Mouse (Mus musculus): ENCODE data around the gene Clec10a. TPM values are rescaled to one million over a fixed set of nuclear protein-coding genes. Genes with fewer than 3 reads are reported as not detected.

Gene Clec10a
- polyA plus RNA-seq, 1 experiment: not detected

GRCm38 (mm10) chr11:70193354-70194285 is 37.6 kb downstream of the Clec10a start:
- Histone ChIP-seq H3K4me3 (ENCODE audit: insufficient read depth, low read depth, low read length) (no peak overlapping the region), H3K27ac (ENCODE audit: insufficient read depth, low read depth, low read length) (no peak overlapping the region), H3K4me1 (ENCODE audit: control insufficient read depth, insufficient read depth, low read length) (no peaks in the 10 kb centered on the region)
- TF ChIP-seq POLR2A (IDR thresholded peaks at IDR 0.05; ENCODE audit: insufficient read depth, low read depth, low read length): no peak
- no peak for TF ChIP-seq CTCF (IDR thresholded peaks at IDR 0.05; ENCODE audit: insufficient read depth, low read depth, low read length)
- 73% methylated on average over 11 of the region's 11 CpGs for WGBS

- no peaks in the 10 kb centered on the region for H3K4me1 ChIP-seq (ENCODE audit: control insufficient read depth, insufficient read depth, low read length)
- 88% methylated on average over 3 of the region's 3 CpGs for WGBS
- TF ChIP-seq CTCF (IDR thresholded peaks at IDR 0.05; ENCODE audit: insufficient read depth, low read depth, low read length): no peak
- TF ChIP-seq POLR2A (IDR thresholded peaks at IDR 0.05; ENCODE audit: insufficient read depth, low read depth, low read length): no peak
- no peak overlapping the region for H3K27ac ChIP-seq (ENCODE audit: insufficient read depth, low read depth, low read length)
- no peak overlapping the region for H3K4me3 ChIP-seq (ENCODE audit: insufficient read depth, low read depth, low read length)
Observed at GRCm38 (mm10) chr11:70198332-70198731, 42.3 kb downstream of the Clec10a start.

GRCm38 (mm10) chr11:70199107-70199506 is 43.1 kb downstream of the Clec10a start:
- Histone ChIP-seq H3K27ac (ENCODE audit: insufficient read depth, low read depth, low read length) (no peak overlapping the region), H3K4me3 (ENCODE audit: insufficient read depth, low read depth, low read length) (no peak overlapping the region), H3K4me1 (ENCODE audit: control insufficient read depth, insufficient read depth, low read length) (no peaks in the 10 kb centered on the region)
- 86% methylated on average over 8 of the region's 8 CpGs for WGBS
- no peak for TF ChIP-seq POLR2A (IDR thresholded peaks at IDR 0.05; ENCODE audit: insufficient read depth, low read depth, low read length)
- no peak for TF ChIP-seq CTCF (IDR thresholded peaks at IDR 0.05; ENCODE audit: insufficient read depth, low read depth, low read length)

- Histone ChIP-seq H3K4me1 (ENCODE audit: control insufficient read depth, insufficient read depth, low read length) (no peaks in the 10 kb centered on the region), H3K4me3 (ENCODE audit: insufficient read depth, low read depth, low read length) (no peak overlapping the region), H3K27ac (ENCODE audit: insufficient read depth, low read depth, low read length) (no peak overlapping the region)
- 88% methylated on average over 5 of the region's 5 CpGs for WGBS
- TF ChIP-seq CTCF (IDR thresholded peaks at IDR 0.05; ENCODE audit: insufficient read depth, low read depth, low read length) (no peak), POLR2A (IDR thresholded peaks at IDR 0.05; ENCODE audit: insufficient read depth, low read depth, low read length) (no peak)
Observed at GRCm38 (mm10) chr11:70200036-70200608, 44.1 kb downstream of the Clec10a start.

GRCm38 (mm10) chr11:70201691-70202090 is 45.7 kb downstream of the Clec10a start:
- 33% methylated on average over 5 of the region's 5 CpGs for WGBS
- peak; percentile 59; the same call in 1 of the 2 replicates for TF ChIP-seq CTCF (IDR thresholded peaks at IDR 0.05; ENCODE audit: insufficient read depth, low read depth, low read length)
- no peak for TF ChIP-seq POLR2A (IDR thresholded peaks at IDR 0.05; ENCODE audit: insufficient read depth, low read depth, low read length)
- Histone ChIP-seq H3K4me1 (ENCODE audit: control insufficient read depth, insufficient read depth, low read length) (no peaks in the 10 kb centered on the region), H3K4me3 (ENCODE audit: insufficient read depth, low read depth, low read length) (no peak overlapping the region), H3K27ac (ENCODE audit: insufficient read depth, low read depth, low read length) (no peak overlapping the region)

GRCm38 (mm10) chr11:70206801-70207200 is 50.8 kb downstream of the Clec10a start:
- TF ChIP-seq CTCF (IDR thresholded peaks at IDR 0.05; ENCODE audit: insufficient read depth, low read depth, low read length) (no peak), POLR2A (IDR thresholded peaks at IDR 0.05; ENCODE audit: insufficient read depth, low read depth, low read length) (no peak)
- H3K4me3 ChIP-seq (ENCODE audit: insufficient read depth, low read depth, low read length): no peak overlapping the region
- WGBS: 72% methylated on average over 2 of the region's 2 CpGs
- H3K4me1 ChIP-seq (ENCODE audit: control insufficient read depth, insufficient read depth, low read length): no peaks in the 10 kb centered on the region
- H3K27ac ChIP-seq (ENCODE audit: insufficient read depth, low read depth, low read length): no peak overlapping the region

- no peak overlapping the region for H3K4me3 ChIP-seq (ENCODE audit: insufficient read depth, low read depth, low read length)
- WGBS: 83% methylated on average over 7 of the region's 7 CpGs
- no peaks in the 10 kb centered on the region for H3K4me1 ChIP-seq (ENCODE audit: control insufficient read depth, insufficient read depth, low read length)
- no peak for TF ChIP-seq CTCF (IDR thresholded peaks at IDR 0.05; ENCODE audit: insufficient read depth, low read depth, low read length)
- no peak for TF ChIP-seq POLR2A (IDR thresholded peaks at IDR 0.05; ENCODE audit: insufficient read depth, low read depth, low read length)
- H3K27ac ChIP-seq (ENCODE audit: insufficient read depth, low read depth, low read length): no peak overlapping the region
Observed at GRCm38 (mm10) chr11:70207283-70207682, 51.3 kb downstream of the Clec10a start.

GRCm38 (mm10) chr11:70208778-70209388 is 52.9 kb downstream of the Clec10a start:
- TF ChIP-seq POLR2A (IDR thresholded peaks at IDR 0.05; ENCODE audit: insufficient read depth, low read depth, low read length): no peak
- TF ChIP-seq CTCF (IDR thresholded peaks at IDR 0.05; ENCODE audit: insufficient read depth, low read depth, low read length): no peak
- peaks cover 7% of the 10 kb centered on the region for H3K4me1 ChIP-seq (ENCODE audit: control insufficient read depth, insufficient read depth, low read length)
- 84% methylated on average over 5 of the region's 5 CpGs for WGBS
- H3K4me3 ChIP-seq (ENCODE audit: insufficient read depth, low read depth, low read length): no peak overlapping the region
- no peak overlapping the region for H3K27ac ChIP-seq (ENCODE audit: insufficient read depth, low read depth, low read length)

- TF ChIP-seq POLR2A (IDR thresholded peaks at IDR 0.05; ENCODE audit: insufficient read depth, low read depth, low read length) (no peak), CTCF (IDR thresholded peaks at IDR 0.05; ENCODE audit: insufficient read depth, low read depth, low read length) (no peak)
- H3K27ac ChIP-seq (ENCODE audit: insufficient read depth, low read depth, low read length): no peak overlapping the region
- no peak overlapping the region for H3K4me3 ChIP-seq (ENCODE audit: insufficient read depth, low read depth, low read length)
- WGBS: 94% methylated on average over 2 of the region's 2 CpGs
- peaks cover 22% of the 10 kb centered on the region for H3K4me1 ChIP-seq (ENCODE audit: control insufficient read depth, insufficient read depth, low read length)
Observed at GRCm38 (mm10) chr11:70210681-70211080, 54.7 kb downstream of the Clec10a start.
